Mouse (Mus musculus) forebrain, embryonic 14.5 days (tissue): Measurements from ENCODE around the gene Mark3. TPM values are rescaled to one million over a fixed set of nuclear protein-coding genes. Genes with fewer than 3 reads are reported as not detected.

Source experiments
- ATAC-seq: fragments of 200-750 bp; cut with Nextera tagmentation; 2 replicates; pipeline ENCODE4 v1.8.0; 2017; ENCODE audit warnings: mild to moderate bottlenecking, moderate library complexity
- DNase-seq: peaks from one replicate; pipeline ENCODE4 v3.0.0-alpha.2; 2015; ENCODE audit warnings: low spot score
- H3K27ac ChIP-seq: fragments of 300-500 bp; sonication (generic); 2 replicates; pipeline ENCODE4 v1.5.1; 2014; ENCODE audit warnings: low read depth, mild to moderate bottlenecking, control low read depth, low read length, moderate library complexity
- H3K27me3 ChIP-seq: fragments of 300-500 bp; sonication (generic); replicated peaks from 2 replicates; pipeline ENCODE4 v1.6.1; 2014; ENCODE audit warnings: low read length, control low read depth, mixed read lengths; ENCODE audit not compliant: control insufficient read depth, insufficient read depth
- H3K36me3 ChIP-seq: fragments of 300-500 bp; sonication (generic); 2 replicates; pipeline ENCODE4 v1.6.1; 2014; ENCODE audit warnings: low read length, control low read depth; ENCODE audit not compliant: control insufficient read depth, insufficient read depth
- H3K4me1 ChIP-seq: fragments of 300-500 bp; sonication (generic); 2 replicates; pipeline ENCODE4 v1.6.1; 2014; ENCODE audit warnings: antibody characterized with exemption, low read length, control low read depth; ENCODE audit not compliant: control insufficient read depth, insufficient read depth
- H3K4me2 ChIP-seq: fragments of 300-500 bp; sonication (generic); 2 replicates; pipeline ENCODE4 v1.6.1; 2014; ENCODE audit warnings: mild to moderate bottlenecking, control low read depth, low read length
- H3K4me3 ChIP-seq: fragments of 300-500 bp; sonication (generic); 2 replicates; pipeline ENCODE4 v1.5.1; 2014; ENCODE audit warnings: low read depth, low read length, control low read depth
- H3K9ac ChIP-seq: fragments of 300-500 bp; sonication (generic); 2 replicates; pipeline ENCODE4 v1.6.1; 2014; ENCODE audit warnings: mild to moderate bottlenecking, low read length, control low read depth, moderate library complexity
- H3K9me3 ChIP-seq: fragments of 300-500 bp; sonication (generic); replicated peaks from 2 replicates; pipeline ENCODE4 v1.6.1; 2016; ENCODE audit warnings: low read length, control low read depth, mixed read lengths; ENCODE audit not compliant: control insufficient read depth
- WGBS: fragments of 180-500 bp; shearing (Covaris S2); extraction: QIAGEN DNeasy Blood & Tissue Kit; methylation state at CpG from one replicate; pipeline ENCODE4 v1.1.7; 2014; 5-methylcytosine and 5-hydroxymethylcytosine counted together
- polyA plus RNA-seq: library from polyadenylated mRNA; unstranded; fragments of >200 nt; fragmentation: Nextera tagmentation; extraction: Ambion mirVana; gene quantifications from 2 replicates; pipeline ENCODE4 v1.2.1, GENCODE M21; 2014

Gene Mark3
- polyA plus RNA-seq, 1 experiment from 2014 or later = 58.4 TPM

GRCm38 (mm10) chr12:111598902-111599301 lies 24.6 kb downstream of the Mark3 start:
- WGBS = 100% methylated on average over 1 of the region's 1 CpGs

GRCm38 (mm10) chr12:111599640-111600039 lies 25.3 kb downstream of the Mark3 start:
- WGBS = 93% methylated on average over 5 of the region's 5 CpGs
- H3K27me3 ChIP-seq = no peaks in the 10 kb centered on the region
- no peak overlapping the region for H3K4me2 ChIP-seq
- no peaks in the 10 kb centered on the region for H3K9me3 ChIP-seq
- H3K4me1 ChIP-seq = no peaks in the 10 kb centered on the region
- H3K27ac ChIP-seq = no peak overlapping the region
- H3K4me3 ChIP-seq = no peak overlapping the region
- no peak overlapping the region for H3K9ac ChIP-seq
- H3K36me3 ChIP-seq = peaks cover 55% of the 10 kb centered on the region
- ATAC-seq = no peak
- DNase-seq = no peak

More at GRCm38 (mm10) chr12:111598902-111599301, 24.6 kb downstream of the Mark3 start:
- Histone ChIP-seq H3K9ac (no peak overlapping the region), H3K4me3 (no peak overlapping the region), H3K27ac (no peak overlapping the region), H3K4me2 (no peak overlapping the region), H3K27me3 (no peaks in the 10 kb centered on the region), H3K36me3 (peaks cover 59% of the 10 kb centered on the region), H3K9me3 (no peaks in the 10 kb centered on the region), H3K4me1 (no peaks in the 10 kb centered on the region)
- DNase-seq (no peak), ATAC-seq (no peak)

DNA sequence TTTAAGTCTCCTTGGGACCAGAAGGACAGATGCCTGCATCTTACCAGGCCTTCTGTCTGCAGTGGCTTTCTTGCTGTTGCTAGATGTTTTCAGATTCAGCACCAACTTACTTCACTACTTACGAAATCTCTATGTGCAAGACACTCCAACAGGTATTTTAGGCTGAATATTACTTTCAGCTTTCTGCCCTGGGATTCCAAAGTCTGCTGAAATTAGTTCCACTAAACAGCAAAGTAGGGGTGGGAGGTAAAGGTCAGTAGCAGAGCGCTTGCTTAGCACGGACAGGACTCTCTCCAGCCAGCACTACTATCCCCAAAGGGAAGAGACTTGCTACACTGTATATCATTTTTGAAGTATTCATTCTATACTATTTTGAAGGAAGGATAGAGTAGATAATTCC lies 29.5 kb downstream of the Mark3 start:
- Histone ChIP-seq H3K36me3 (peaks cover 32% of the 10 kb centered on the region), H3K4me1 (0 out of 2 replicates have a peak, but pooled peaks cover 3% of the 10 kb centered on the region), H3K27ac (no peak overlapping the region), H3K4me3 (no peak overlapping the region), H3K9ac (no peak overlapping the region), H3K4me2 (no peak overlapping the region), H3K9me3 (no peaks in the 10 kb centered on the region), H3K27me3 (no peaks in the 10 kb centered on the region)
- ATAC-seq (no peak), DNase-seq (no peak)
- WGBS = 94% methylated on average over 3 of the region's 3 CpGs

DNA sequence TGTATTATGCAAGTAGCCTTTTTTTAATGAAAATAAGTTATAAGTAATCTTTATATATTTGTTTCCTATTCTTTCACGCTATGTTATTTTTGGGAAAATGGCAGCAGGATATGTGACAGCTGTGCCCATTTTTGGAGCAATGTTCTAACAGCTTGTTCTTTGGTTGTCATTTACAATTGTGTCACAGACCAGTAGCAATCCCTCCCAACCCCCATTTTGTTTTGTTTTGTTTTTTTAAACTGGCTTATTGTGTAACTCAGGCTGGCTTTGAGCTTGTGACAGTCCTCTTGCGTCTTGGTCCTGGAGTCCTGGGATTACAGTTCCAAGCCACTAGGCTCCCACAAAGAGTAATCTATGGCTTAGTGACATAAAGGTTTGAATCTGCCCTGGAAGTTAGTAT lies 31.3 kb downstream of the Mark3 start:
- Histone ChIP-seq H3K27ac (no peak overlapping the region), H3K4me3 (no peak overlapping the region), H3K9ac (no peak overlapping the region), H3K9me3 (no peaks in the 10 kb centered on the region), H3K4me1 (0 out of 2 replicates have a peak, but pooled peaks cover 3% of the 10 kb centered on the region), H3K4me2 (no peak overlapping the region), H3K27me3 (no peaks in the 10 kb centered on the region), H3K36me3 (peaks cover 31% of the 10 kb centered on the region)
- ATAC-seq = no peak
- 90% methylated on average over 2 of the region's 2 CpGs for WGBS
- no peak for DNase-seq

DNA sequence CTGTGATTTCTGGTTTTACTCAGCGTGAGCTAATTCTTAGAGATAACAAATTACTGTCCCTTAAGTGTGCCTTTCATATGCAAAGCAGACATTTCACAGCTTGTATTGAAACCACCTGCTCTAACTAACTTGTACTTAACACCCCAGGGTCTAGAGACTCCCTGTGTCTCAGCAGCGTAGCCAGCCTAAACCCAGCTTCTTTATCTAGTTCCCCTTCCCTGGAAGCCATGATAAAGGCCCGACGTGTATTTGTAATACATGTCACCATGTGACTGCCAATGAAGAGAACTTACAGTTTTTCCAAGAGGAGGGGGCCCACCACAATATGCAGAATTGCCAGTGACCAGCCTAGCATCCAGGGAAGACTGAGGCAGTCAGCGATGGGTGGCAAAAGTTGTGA lies 33.7 kb downstream of the Mark3 start:
- H3K4me1 ChIP-seq = 0 out of 2 replicates have a peak, but pooled peaks cover 3% of the 10 kb centered on the region
- peak overlapping the region; percentile 2; the same call in 1 of the 2 replicates for H3K27ac ChIP-seq
- H3K4me3 ChIP-seq = no peak overlapping the region
- WGBS = 23% methylated on average over 5 of the region's 5 CpGs
- H3K9me3 ChIP-seq = no peaks in the 10 kb centered on the region
- ATAC-seq (peak; percentile 61), DNase-seq (peak; percentile 44)
- H3K9ac ChIP-seq = no peak overlapping the region
- H3K36me3 ChIP-seq = peaks cover 25% of the 10 kb centered on the region
- H3K27me3 ChIP-seq = no peaks in the 10 kb centered on the region
- H3K4me2 ChIP-seq = no peak overlapping the region

- H3K9me3 ChIP-seq = no peaks in the 10 kb centered on the region
- 90% methylated on average over 5 of the region's 5 CpGs for WGBS
- H3K36me3 ChIP-seq = peaks cover 26% of the 10 kb centered on the region
- no peak overlapping the region for H3K27ac ChIP-seq
- no peaks in the 10 kb centered on the region for H3K4me1 ChIP-seq
- no peaks in the 10 kb centered on the region for H3K27me3 ChIP-seq
- no peak overlapping the region for H3K9ac ChIP-seq
- no peak for ATAC-seq
- no peak for DNase-seq
- H3K4me3 ChIP-seq = no peak overlapping the region
- no peak overlapping the region for H3K4me2 ChIP-seq
These were observed 40.3 kb downstream of the Mark3 start for GRCm38 (mm10) chr12:111614475-111615141.

DNA sequence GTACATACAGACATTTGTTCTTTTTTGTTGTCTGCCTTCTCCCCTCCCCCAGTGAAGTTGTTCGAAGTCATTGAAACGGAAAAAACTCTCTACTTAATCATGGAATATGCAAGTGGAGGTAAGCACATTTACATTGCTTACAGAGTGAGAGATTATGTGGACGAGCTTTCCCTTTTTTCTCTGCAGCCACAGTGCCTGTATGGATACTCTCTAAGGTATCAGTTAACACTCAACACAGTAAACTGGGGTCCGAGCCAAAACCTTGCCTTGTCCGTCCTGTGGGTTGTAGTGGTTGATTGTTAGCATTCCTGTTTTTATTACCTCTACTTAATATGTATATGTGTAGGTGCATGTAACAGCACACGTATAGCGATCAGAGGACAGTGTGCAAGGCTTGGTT lies 43.9 kb downstream of the Mark3 start:
- H3K9me3 ChIP-seq = no peaks in the 10 kb centered on the region
- no peaks in the 10 kb centered on the region for H3K27me3 ChIP-seq
- H3K4me1 ChIP-seq = no peaks in the 10 kb centered on the region
- ATAC-seq (no peak), DNase-seq (no peak)
- H3K4me3 ChIP-seq = no peak overlapping the region
- H3K4me2 ChIP-seq = no peak overlapping the region
- no peak overlapping the region for H3K27ac ChIP-seq
- H3K36me3 ChIP-seq = peaks cover 39% of the 10 kb centered on the region
- 77% methylated on average over 7 of the region's 7 CpGs for WGBS
- no peak overlapping the region for H3K9ac ChIP-seq

DNA sequence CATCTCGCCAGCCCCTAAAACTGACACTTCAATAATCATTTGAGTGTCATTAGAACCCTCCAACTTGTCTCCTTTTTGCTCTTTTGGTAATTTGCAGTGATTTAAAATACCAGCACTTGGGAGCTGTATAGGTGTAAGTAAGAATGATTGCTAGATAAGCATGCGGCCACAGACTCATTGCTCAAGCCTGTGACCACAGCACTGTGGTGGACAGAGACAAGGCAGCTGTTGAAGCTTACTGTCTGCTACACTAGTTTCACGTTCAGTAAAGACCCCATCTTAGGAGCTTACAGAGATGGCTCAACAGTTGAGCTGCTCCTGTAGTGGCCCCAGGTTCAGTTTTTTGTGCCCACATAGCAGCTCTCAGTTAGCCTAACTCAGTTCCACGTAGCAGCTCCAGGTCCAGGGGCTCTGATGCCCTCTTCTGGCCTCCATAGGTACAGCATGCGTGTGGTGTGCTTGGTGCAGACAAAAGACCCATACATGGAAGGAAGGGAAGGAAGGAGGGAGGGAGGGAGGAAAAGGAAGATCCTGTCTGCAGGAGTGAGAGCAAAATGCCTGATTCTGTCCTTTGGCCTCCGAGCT lies 73.8 kb downstream of the Mark3 start:
- DNase-seq (peak; percentile 84), ATAC-seq (peak; percentile 72)
- H3K9me3 ChIP-seq = no peaks in the 10 kb centered on the region
- no peaks in the 10 kb centered on the region for H3K27me3 ChIP-seq
- H3K4me1 ChIP-seq = no peaks in the 10 kb centered on the region
- H3K27ac ChIP-seq = no peak overlapping the region
- H3K4me3 ChIP-seq = no peak overlapping the region
- no peak overlapping the region for H3K4me2 ChIP-seq
- no peak overlapping the region for H3K9ac ChIP-seq
- peaks cover 83% of the 10 kb centered on the region for H3K36me3 ChIP-seq
- 59% methylated on average over 6 of the region's 6 CpGs for WGBS

DNA sequence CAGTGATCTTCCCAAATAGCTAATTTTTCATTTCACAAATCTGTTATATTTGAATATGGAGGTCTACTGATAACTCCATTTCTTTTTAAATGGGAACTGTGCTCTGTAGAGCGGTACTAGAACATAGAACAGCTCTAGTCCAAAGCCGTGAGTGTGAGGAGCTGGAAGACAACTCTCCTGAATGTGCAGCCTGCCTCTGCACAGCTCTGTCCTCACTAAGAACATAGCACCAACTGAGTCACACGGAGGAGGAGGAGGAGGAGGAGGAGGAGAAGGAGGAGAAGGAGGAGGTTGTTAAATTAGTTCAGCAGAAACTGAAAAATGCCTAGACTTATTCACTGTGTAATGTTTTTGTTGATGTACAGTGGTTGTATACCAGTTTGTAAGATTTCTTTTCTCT lies 78.6 kb downstream of the Mark3 start:
- Histone ChIP-seq H3K4me3 (no peak overlapping the region), H3K27ac (no peak overlapping the region), H3K36me3 (peaks cover 77% of the 10 kb centered on the region), H3K4me2 (no peak overlapping the region), H3K9me3 (no peaks in the 10 kb centered on the region), H3K27me3 (no peaks in the 10 kb centered on the region), H3K9ac (no peak overlapping the region), H3K4me1 (no peaks in the 10 kb centered on the region)
- no peak for DNase-seq
- no peak for ATAC-seq
- 87% methylated on average over 3 of the region's 3 CpGs for WGBS
